Mouse (Mus musculus): Measurements from ENCODE around the gene Cep152. TPM values are rescaled to one million over a fixed set of nuclear protein-coding genes. Genes with fewer than 3 reads are reported as not detected.

Cep152 gene
- polyA plus RNA-seq, 1 experiment from 2014 or later, result 4.0 TPM

DNA sequence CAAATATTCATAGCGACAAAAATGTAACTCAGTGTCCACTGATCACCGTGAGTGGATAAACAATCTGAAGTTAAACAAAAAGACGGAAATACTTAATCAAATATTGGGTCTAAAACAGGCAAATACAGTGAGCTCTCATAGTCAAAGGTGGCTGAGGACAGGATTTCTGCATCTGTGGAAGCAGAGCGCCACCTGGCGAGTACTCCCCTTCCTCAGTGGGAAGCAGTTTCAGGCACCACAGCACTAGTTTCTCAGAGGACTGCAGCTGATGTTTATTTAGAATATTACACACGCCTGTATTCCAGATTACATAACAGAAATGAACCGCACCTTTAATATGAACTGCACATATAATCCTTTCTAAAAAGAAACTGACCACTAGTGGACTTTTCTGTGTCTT, 20.3 kb downstream of the Cep152 start:
- Histone ChIP-seq H3K4me3 (ENCODE audit: control insufficient read depth in 1 of 2, insufficient read depth in 1 of 2, low read depth in 1 of 2, low read length in 2 of 2) (no peak overlapping the region), H3K27ac (replicated peaks in 1 of 2; ENCODE audit: control insufficient read depth in 1 of 2, insufficient read depth in 1 of 2, low read depth in 2 of 2, low read length in 2 of 2) (no peak overlapping the region), H3K27me3 (ENCODE audit: control insufficient read depth, insufficient read depth, low read length) (no peaks in the 10 kb centered on the region), H3K9me3 (ENCODE audit: control insufficient read depth, low read length) (no peaks in the 10 kb centered on the region), H3K4me2 (ENCODE audit: low read length) (no peak overlapping the region), H3K36me3 (ENCODE audit: control insufficient read depth, insufficient read depth, low read length) (peaks cover 73% of the 10 kb centered on the region), H3K9ac (ENCODE audit: low read length) (no peak overlapping the region), H3K4me1 (ENCODE audit: control insufficient read depth in 2 of 2, insufficient read depth in 2 of 2, low read length in 2 of 2) (0 out of 4 replicates have a peak, but pooled peaks cover 0 to 7% of the 10 kb centered on the region in 2 experiments)
- 63% methylated on average over 7 of the region's 7 CpGs for WGBS
- ATAC-seq (ENCODE audit: insufficient number of reproducible peaks, insufficient read depth, low FRiP score, low read depth), result no peak

DNA sequence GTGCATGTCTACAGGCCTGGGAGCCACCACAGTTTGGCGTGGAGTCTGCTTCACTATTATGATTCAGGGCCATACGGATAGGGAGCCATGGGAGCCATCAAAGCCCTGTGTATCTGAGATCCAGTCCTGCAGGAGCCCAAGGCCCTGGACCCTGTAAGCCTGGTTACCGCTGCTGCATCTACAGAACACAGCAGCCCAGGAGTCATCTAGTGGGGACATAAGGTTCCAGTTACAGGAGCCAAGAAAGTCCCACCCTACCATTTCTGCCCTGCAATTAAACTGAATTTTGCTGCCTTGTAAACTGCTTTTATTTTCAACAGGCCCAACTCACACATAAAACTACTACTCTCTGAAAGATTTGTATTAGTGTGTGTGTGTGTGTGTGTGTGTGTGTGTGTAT, 21.9 kb downstream of the Cep152 start:
- 90% methylated on average over 3 of the region's 3 CpGs for WGBS
- no peak for ATAC-seq (ENCODE audit: insufficient number of reproducible peaks, insufficient read depth, low FRiP score, low read depth)

DNA sequence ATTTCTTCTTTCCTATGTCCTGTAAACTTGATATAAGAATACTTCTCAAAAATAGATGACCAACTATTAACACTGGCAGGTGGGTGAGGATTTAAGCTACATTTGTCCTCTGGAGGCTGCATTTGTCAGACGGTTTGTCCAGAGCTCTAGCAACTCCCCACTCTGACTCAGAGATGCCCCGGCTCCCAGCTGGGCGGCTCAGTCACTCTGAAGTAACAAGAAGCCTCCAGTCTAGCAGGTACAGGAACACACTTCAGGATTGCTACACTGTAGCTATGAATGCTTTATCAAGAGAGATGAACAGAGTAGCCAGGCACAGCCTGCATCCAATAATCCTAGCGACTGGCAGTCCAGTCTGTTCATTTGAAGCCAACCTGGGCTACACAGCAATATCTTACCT, 26.0 kb downstream of the Cep152 start:
- no peaks in the 10 kb centered on the region for H3K27me3 ChIP-seq (ENCODE audit: control insufficient read depth, insufficient read depth, low read length)
- H3K4me2 ChIP-seq (ENCODE audit: low read length), result no peak overlapping the region
- no peak for ATAC-seq (ENCODE audit: insufficient number of reproducible peaks, insufficient read depth, low FRiP score, low read depth)
- no peaks in the 10 kb centered on the region for H3K9me3 ChIP-seq (ENCODE audit: control insufficient read depth, low read length)
- H3K4me1 ChIP-seq (ENCODE audit: control insufficient read depth in 2 of 2, insufficient read depth in 2 of 2, low read length in 2 of 2), result 0 out of 4 replicates have a peak, but pooled peaks cover 0 to 7% of the 10 kb centered on the region in 2 experiments
- H3K9ac ChIP-seq (ENCODE audit: low read length), result no peak overlapping the region
- H3K27ac ChIP-seq (replicated peaks in 1 of 2; ENCODE audit: control insufficient read depth in 1 of 2, insufficient read depth in 1 of 2, low read depth in 2 of 2, low read length in 2 of 2), result no peak overlapping the region
- H3K4me3 ChIP-seq (ENCODE audit: control insufficient read depth in 1 of 2, insufficient read depth in 1 of 2, low read depth in 1 of 2, low read length in 2 of 2), result no peak overlapping the region
- peaks cover 77% of the 10 kb centered on the region for H3K36me3 ChIP-seq (ENCODE audit: control insufficient read depth, insufficient read depth, low read length)
- 79% methylated on average over 4 of the region's 4 CpGs for whole genome bisulfite sequencing

More for the DNA sequence above, 21.9 kb downstream of the Cep152 start:
- H3K4me1 ChIP-seq (ENCODE audit: control insufficient read depth in 2 of 2, insufficient read depth in 2 of 2, low read length in 2 of 2), result 0 out of 4 replicates have a peak, but pooled peaks cover 0 to 7% of the 10 kb centered on the region in 2 experiments
- peaks cover 76% of the 10 kb centered on the region for H3K36me3 ChIP-seq (ENCODE audit: control insufficient read depth, insufficient read depth, low read length)
- no peak overlapping the region for H3K4me2 ChIP-seq (ENCODE audit: low read length)
- no peak overlapping the region for H3K27ac ChIP-seq (replicated peaks in 1 of 2; ENCODE audit: control insufficient read depth in 1 of 2, insufficient read depth in 1 of 2, low read depth in 2 of 2, low read length in 2 of 2)
- no peak overlapping the region for H3K9ac ChIP-seq (ENCODE audit: low read length)
- H3K27me3 ChIP-seq (ENCODE audit: control insufficient read depth, insufficient read depth, low read length), result no peaks in the 10 kb centered on the region
- no peak overlapping the region for H3K4me3 ChIP-seq (ENCODE audit: control insufficient read depth in 1 of 2, insufficient read depth in 1 of 2, low read depth in 1 of 2, low read length in 2 of 2)
- H3K9me3 ChIP-seq (ENCODE audit: control insufficient read depth, low read length), result no peaks in the 10 kb centered on the region

DNA sequence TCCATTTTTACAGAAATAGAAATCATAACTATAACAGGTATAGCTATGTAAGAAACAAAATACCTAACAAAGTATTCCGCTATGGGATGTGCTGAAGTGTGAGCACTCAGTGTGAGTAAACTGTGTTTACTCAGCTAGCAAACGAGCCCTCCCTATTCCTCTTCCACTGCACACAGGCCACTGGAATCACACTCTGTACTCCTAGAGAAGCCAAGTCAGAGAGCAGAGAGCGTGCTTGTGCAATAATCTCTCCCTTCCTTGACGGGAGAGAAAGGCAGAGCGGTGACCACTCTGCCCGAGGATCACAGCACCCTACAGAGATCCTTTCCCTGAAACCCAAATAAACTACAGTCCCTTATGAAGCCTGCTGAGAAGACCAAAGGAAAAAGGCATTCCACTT, 26.7 kb downstream of the Cep152 start:
- no peak for ATAC-seq (ENCODE audit: insufficient number of reproducible peaks, insufficient read depth, low FRiP score, low read depth)
- H3K36me3 ChIP-seq (ENCODE audit: control insufficient read depth, insufficient read depth, low read length), result peaks cover 73% of the 10 kb centered on the region
- H3K27me3 ChIP-seq (ENCODE audit: control insufficient read depth, insufficient read depth, low read length), result no peaks in the 10 kb centered on the region
- WGBS, result 75% methylated on average over 6 of the region's 6 CpGs
- H3K27ac ChIP-seq (replicated peaks in 1 of 2; ENCODE audit: control insufficient read depth in 1 of 2, insufficient read depth in 1 of 2, low read depth in 2 of 2, low read length in 2 of 2), result no peak overlapping the region
- H3K9ac ChIP-seq (ENCODE audit: low read length), result no peak overlapping the region
- H3K4me3 ChIP-seq (ENCODE audit: control insufficient read depth in 1 of 2, insufficient read depth in 1 of 2, low read depth in 1 of 2, low read length in 2 of 2), result no peak overlapping the region
- H3K4me1 ChIP-seq (ENCODE audit: control insufficient read depth in 2 of 2, insufficient read depth in 2 of 2, low read length in 2 of 2), result 0 out of 4 replicates have a peak, but pooled peaks cover 0 to 7% of the 10 kb centered on the region in 2 experiments
- H3K9me3 ChIP-seq (ENCODE audit: control insufficient read depth, low read length), result no peaks in the 10 kb centered on the region
- no peak overlapping the region for H3K4me2 ChIP-seq (ENCODE audit: low read length)

DNA sequence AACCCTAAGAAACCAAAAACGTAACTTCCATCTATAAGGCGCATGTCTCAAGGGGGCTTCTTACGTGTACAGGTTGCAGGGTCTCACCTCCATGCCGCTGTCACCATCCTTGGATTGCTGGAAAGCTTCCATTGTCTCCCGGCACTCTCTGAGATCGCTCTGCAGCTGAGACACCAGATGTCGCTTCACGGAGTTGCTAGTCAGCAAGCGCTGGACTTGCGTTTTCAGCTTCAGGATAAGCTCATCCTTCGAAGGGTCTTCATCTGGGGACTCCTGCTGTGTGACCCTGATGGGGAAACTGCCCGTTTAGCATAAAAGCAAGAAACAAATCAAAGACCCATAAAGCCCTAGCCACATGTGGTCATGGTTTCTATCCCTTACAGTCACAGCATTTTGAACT, 30.1 kb downstream of the Cep152 start:
- 95% methylated on average over 12 of the region's 12 CpGs for whole genome bisulfite sequencing
- H3K4me2 ChIP-seq (ENCODE audit: low read length), result no peak overlapping the region
- no peaks in the 10 kb centered on the region for H3K27me3 ChIP-seq (ENCODE audit: control insufficient read depth, insufficient read depth, low read length)
- ATAC-seq (ENCODE audit: insufficient number of reproducible peaks, insufficient read depth, low FRiP score, low read depth), result no peak
- no peak overlapping the region for H3K27ac ChIP-seq (replicated peaks in 1 of 2; ENCODE audit: control insufficient read depth in 1 of 2, insufficient read depth in 1 of 2, low read depth in 2 of 2, low read length in 2 of 2)
- no peaks in the 10 kb centered on the region for H3K9me3 ChIP-seq (ENCODE audit: control insufficient read depth, low read length)
- peaks cover 64% of the 10 kb centered on the region for H3K36me3 ChIP-seq (ENCODE audit: control insufficient read depth, insufficient read depth, low read length)
- H3K4me3 ChIP-seq (ENCODE audit: control insufficient read depth in 1 of 2, insufficient read depth in 1 of 2, low read depth in 1 of 2, low read length in 2 of 2), result no peak overlapping the region
- H3K9ac ChIP-seq (ENCODE audit: low read length), result no peak overlapping the region
- H3K4me1 ChIP-seq (ENCODE audit: control insufficient read depth in 2 of 2, insufficient read depth in 2 of 2, low read length in 2 of 2), result no peaks in the 10 kb centered on the region

DNA sequence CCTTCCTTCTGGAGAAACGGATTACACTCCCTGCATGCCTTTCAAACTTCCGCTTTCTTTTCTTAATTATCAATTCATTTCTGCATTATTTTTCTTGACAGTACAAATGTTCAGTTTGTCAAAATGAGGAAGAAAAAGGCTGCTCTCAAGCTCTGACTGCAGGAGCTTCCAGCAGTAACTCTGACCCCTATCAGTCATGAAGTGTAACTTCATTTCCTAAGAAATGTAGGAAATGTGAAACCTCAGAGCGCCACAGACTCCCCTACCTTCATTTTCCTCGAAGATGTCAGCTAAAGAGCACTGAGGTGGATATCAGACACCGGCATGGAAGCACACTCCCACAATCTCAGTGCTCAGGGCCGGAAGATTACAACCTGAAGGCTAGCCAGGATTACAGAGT, 30.8 kb downstream of the Cep152 start:
- Histone ChIP-seq H3K36me3 (ENCODE audit: control insufficient read depth, insufficient read depth, low read length) (peaks cover 64% of the 10 kb centered on the region), H3K4me3 (ENCODE audit: control insufficient read depth in 1 of 2, insufficient read depth in 1 of 2, low read depth in 1 of 2, low read length in 2 of 2) (no peak overlapping the region), H3K4me2 (ENCODE audit: low read length) (no peak overlapping the region), H3K27me3 (ENCODE audit: control insufficient read depth, insufficient read depth, low read length) (no peaks in the 10 kb centered on the region), H3K9me3 (ENCODE audit: control insufficient read depth, low read length) (no peaks in the 10 kb centered on the region), H3K4me1 (ENCODE audit: control insufficient read depth in 2 of 2, insufficient read depth in 2 of 2, low read length in 2 of 2) (no peaks in the 10 kb centered on the region), H3K27ac (replicated peaks in 1 of 2; ENCODE audit: control insufficient read depth in 1 of 2, insufficient read depth in 1 of 2, low read depth in 2 of 2, low read length in 2 of 2) (no peak overlapping the region), H3K9ac (ENCODE audit: low read length) (no peak overlapping the region)
- WGBS, result 82% methylated on average over 6 of the region's 6 CpGs
- ATAC-seq (ENCODE audit: insufficient number of reproducible peaks, insufficient read depth, low FRiP score, low read depth), result no peak

DNA sequence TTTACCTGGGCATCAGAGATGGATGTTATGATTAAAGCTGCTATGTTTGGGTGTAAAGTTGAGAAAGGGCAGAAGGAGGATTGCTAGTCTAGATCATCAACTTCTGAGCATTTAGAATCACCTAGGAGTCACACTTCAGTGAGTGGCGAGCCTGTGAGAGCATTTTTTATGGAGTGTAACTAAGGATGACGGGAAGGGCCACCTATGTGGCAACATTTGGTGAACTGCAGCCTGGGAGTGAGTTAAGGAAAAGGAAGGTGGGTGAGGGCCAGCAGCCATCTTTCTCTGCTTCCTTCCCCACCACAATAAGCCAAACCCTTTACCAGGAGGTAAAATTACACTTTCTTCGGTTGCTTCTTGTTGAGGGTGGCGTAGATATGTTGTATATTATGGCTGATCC, 33.0 kb downstream of the Cep152 start:
- H3K9me3 ChIP-seq (ENCODE audit: control insufficient read depth, low read length), result no peaks in the 10 kb centered on the region
- H3K27me3 ChIP-seq (ENCODE audit: control insufficient read depth, insufficient read depth, low read length), result no peaks in the 10 kb centered on the region
- no peak overlapping the region for H3K4me3 ChIP-seq (ENCODE audit: control insufficient read depth in 1 of 2, insufficient read depth in 1 of 2, low read depth in 1 of 2, low read length in 2 of 2)
- no peak overlapping the region for H3K9ac ChIP-seq (ENCODE audit: low read length)
- no peak overlapping the region for H3K4me2 ChIP-seq (ENCODE audit: low read length)
- 95% methylated on average over 4 of the region's 4 CpGs for WGBS
- H3K36me3 ChIP-seq (ENCODE audit: control insufficient read depth, insufficient read depth, low read length), result peaks cover 70% of the 10 kb centered on the region
- ATAC-seq (ENCODE audit: insufficient number of reproducible peaks, insufficient read depth, low FRiP score, low read depth), result no peak
- H3K27ac ChIP-seq (replicated peaks in 1 of 2; ENCODE audit: control insufficient read depth in 1 of 2, insufficient read depth in 1 of 2, low read depth in 2 of 2, low read length in 2 of 2), result no peak overlapping the region
- no peaks in the 10 kb centered on the region for H3K4me1 ChIP-seq (ENCODE audit: control insufficient read depth in 2 of 2, insufficient read depth in 2 of 2, low read length in 2 of 2)

DNA sequence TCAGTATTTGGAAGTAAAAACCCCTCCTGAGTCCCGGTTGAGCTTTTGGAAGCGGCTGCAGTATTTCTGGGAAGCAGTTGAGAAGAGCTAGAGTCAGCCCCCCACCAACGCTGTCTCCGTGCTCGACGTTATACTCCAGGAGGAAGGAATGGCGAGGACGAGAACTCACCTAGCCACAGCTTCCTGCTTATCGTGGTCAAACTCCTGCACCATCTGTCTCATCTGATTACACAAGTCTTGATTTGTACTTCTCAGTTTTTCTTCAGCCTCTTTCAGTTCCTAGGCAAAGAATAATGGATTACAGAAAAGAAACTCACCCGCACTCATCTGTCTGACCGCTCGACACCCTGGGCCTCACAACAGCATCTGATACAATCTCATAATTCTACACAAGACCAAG, 35.6 kb downstream of the Cep152 start:
- Histone ChIP-seq H3K27me3 (ENCODE audit: control insufficient read depth, insufficient read depth, low read length) (no peaks in the 10 kb centered on the region), H3K4me3 (ENCODE audit: control insufficient read depth in 1 of 2, insufficient read depth in 1 of 2, low read depth in 1 of 2, low read length in 2 of 2) (no peak overlapping the region), H3K36me3 (ENCODE audit: control insufficient read depth, insufficient read depth, low read length) (peaks cover 77% of the 10 kb centered on the region), H3K27ac (replicated peaks in 1 of 2; ENCODE audit: control insufficient read depth in 1 of 2, insufficient read depth in 1 of 2, low read depth in 2 of 2, low read length in 2 of 2) (no peak overlapping the region), H3K9ac (ENCODE audit: low read length) (no peak overlapping the region), H3K4me2 (ENCODE audit: low read length) (no peak overlapping the region), H3K9me3 (ENCODE audit: control insufficient read depth, low read length) (no peaks in the 10 kb centered on the region), H3K4me1 (ENCODE audit: control insufficient read depth in 2 of 2, insufficient read depth in 2 of 2, low read length in 2 of 2) (no peaks in the 10 kb centered on the region)
- ATAC-seq (ENCODE audit: insufficient number of reproducible peaks, insufficient read depth, low FRiP score, low read depth), result no peak
- 95% methylated on average over 12 of the region's 12 CpGs for WGBS

All from heart, embryonic 14.5 days (tissue).